Mouse (Mus musculus): Measurements from ENCODE around the gene Foxl2. TPM values are rescaled to one million over a fixed set of nuclear protein-coding genes. Genes with fewer than 3 reads are reported as not detected.

Foxl2 gene
- polyA plus RNA-seq, 1 experiment from 2014 or later: 0.64 TPM

DNA sequence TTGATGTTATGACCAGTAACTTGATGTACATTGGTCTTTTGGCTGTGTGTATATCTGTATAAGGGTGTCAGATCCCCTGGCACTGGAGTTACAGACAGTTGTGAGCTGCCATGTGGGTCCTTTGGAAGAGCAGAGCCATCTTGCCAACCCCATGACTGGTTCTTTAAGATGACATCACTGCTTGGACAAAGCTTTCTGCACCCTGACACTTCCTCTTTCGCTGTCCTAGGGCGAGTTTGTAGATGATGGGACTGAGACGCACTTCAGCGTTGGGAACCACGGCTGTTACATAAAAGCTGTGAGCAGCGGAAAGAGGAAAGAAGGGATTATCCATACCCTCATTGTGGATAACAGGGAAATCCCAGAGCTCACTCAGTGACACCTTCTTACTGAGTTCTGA lies 46.2 kb downstream of the Foxl2 start:
- Histone ChIP-seq H3K27ac (replicated peaks) (no peak overlapping the region), H3K4me2 (no peak overlapping the region), H3K9me3 (no peaks in the 10 kb centered on the region), H3K27me3 (no peaks in the 10 kb centered on the region), H3K9ac (no peak overlapping the region), H3K4me1 (replicated peaks) (no peaks in the 10 kb centered on the region), H3K4me3 (no peak overlapping the region), H3K36me3 (peaks cover 52% of the 10 kb centered on the region)
- ATAC-seq (ENCODE audit: low FRiP score, low read depth): no peak
- WGBS: 92% methylated on average over 6 of the region's 6 CpGs

Other genes starting within 250 kb of the Foxl2 start
- gene Prr23a1, start 112.8 kb upstream of the Foxl2 start, polyA plus RNA-seq (2015; fragmentation: Nextera tagmentation; extraction: Ambion mirVana): 0.18 and 0.47 TPM in 2 replicates
- gene Prr23a2, start 98.8 kb upstream of the Foxl2 start, polyA plus RNA-seq (2015; fragmentation: Nextera tagmentation; extraction: Ambion mirVana): not detected in 2 replicates
- 0.08 TPM in 1 of 2 replicates, not detected in the other for gene Prr23a3, start 90.5 kb upstream of the Foxl2 start, polyA plus RNA-seq (2015; fragmentation: Nextera tagmentation; extraction: Ambion mirVana)
- gene 7420426K07Rik, start 52.2 kb upstream of the Foxl2 start, polyA plus RNA-seq (2015; fragmentation: Nextera tagmentation; extraction: Ambion mirVana): not detected in 2 replicates
- 108 and 112 TPM in 2 replicates for gene Faim, start 31.1 kb downstream of the Foxl2 start, polyA plus RNA-seq (2015; fragmentation: Nextera tagmentation; extraction: Ambion mirVana)
- gene Gm1123, start 80.4 kb downstream of the Foxl2 start, polyA plus RNA-seq (2015; fragmentation: Nextera tagmentation; extraction: Ambion mirVana): 0.13 TPM in 1 of 2 replicates, not detected in the other
- 2.4 and 3.8 TPM in 2 replicates for gene Pik3cb, start 185.3 kb downstream of the Foxl2 start, polyA plus RNA-seq (2015; fragmentation: Nextera tagmentation; extraction: Ambion mirVana)

All from hindbrain, embryonic 15.5 days (tissue).